Mouse (Mus musculus): ENCODE measurements around the gene Dlx1.

Dlx1 gene

DNA sequence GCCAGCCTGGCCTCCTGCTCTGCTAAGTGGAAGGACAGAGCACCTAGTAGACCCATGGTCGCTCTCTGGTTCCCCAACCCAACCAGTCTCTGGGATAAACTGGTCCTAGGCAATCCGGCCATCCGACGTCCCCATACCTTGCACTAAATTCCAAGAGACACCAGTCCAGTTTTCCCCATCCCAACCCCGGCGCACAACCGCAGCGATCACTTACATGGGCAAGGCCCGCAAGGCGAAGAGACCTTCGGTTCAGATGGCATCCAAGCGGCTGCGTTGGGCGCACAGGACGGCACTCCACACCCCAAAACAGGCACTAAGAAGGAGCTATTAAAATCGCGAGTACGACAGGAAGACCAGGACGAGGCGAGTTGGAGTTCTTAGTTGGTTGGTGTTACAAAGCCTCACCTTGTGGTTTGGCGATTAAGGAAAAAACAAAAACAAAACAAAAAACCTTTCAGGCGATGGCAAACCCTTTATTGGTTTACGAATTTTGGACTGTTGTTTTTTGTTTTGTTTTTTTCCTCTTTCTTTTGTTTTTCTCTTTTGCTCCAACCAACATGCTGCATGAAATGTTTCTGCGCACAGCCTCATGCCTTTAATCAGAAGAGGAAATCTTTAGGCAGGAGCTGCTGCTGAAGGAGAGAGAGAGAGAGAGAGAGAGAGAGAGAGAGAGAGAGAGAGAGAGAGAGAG is 445 bp upstream of the Dlx1 start:
- DNase-seq (ENCODE audit: low read depth, low spot score): no peak

DNA sequence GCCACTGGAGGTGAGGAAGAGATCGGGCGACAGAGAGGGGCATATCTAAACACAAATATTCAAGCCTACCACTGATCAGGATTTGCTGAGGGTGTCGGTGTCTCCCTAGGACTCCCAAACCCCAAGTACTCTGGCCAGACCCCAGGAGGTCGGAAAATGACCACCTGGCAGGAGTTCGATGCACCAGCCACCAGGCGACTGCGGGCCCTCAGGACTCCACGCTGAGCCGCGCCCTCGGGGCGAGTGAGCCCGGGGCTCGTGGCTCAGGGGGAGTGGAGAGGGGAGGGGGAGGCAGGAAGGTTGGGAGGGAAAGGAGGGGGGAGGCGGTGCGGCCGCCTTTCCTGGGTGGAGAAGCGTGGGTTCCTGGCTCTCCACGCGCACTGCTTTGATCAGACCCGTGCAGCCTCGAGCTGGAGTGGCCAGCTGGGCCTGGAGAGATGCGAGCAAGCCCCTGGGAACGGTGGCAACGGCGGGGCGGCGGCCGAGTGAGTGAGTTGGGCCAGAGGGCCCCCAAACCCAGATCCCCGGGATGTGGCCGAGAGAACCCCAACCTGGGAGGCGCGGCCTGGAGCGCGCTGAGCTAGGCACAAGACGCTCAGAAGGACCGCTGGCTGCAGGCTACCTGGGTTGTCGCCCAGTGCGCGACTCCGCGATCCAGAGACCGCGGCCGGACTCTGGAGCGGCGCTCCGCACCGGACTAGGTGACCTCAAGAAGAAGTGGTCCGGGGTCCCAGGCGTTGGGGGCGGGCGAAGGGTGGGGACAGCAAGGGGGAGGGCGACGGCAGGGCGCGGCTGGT is 999 bp downstream of the Dlx1 start:
- no peak for DNase-seq (ENCODE audit: low read depth, low spot score)

DNA sequence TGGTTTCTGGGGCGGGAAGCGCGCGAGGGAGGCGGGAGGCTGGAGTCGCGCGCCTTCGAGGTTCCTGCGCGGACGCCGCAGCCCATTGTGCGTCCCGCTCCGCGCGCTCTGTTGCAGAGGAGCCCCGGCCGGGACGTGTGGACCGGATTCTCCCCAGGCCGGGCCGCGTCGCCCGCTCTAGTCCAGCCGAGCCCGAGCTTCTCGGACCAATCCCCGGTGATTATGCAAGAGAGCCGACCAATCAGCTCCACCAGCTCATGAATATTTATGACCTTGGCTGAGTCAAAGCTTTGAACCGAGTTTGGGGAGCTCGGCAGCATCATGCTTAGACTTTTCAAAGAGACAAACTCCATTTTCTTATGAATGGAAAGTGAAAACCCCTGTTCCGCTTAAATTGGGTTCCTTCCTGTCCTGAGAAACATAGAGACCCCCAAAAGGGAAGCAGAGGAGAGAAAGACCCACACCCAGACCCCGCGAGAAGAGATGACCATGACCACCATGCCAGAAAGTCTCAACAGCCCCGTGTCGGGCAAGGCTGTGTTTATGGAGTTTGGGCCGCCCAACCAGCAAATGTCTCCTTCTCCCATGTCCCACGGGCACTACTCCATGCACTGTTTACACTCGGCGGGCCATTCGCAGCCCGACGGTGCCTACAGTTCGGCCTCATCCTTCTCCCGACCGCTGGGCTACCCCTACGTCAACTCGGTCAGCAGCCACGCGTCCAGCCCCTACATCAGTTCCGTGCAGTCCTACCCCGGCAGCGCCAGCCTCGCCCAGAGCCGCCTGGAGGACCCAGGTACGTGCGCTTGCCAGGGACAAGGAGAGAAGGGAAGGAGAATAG is 1.8 kb downstream of the Dlx1 start:
- no peak for DNase-seq (ENCODE audit: low read depth, low spot score)

DNA sequence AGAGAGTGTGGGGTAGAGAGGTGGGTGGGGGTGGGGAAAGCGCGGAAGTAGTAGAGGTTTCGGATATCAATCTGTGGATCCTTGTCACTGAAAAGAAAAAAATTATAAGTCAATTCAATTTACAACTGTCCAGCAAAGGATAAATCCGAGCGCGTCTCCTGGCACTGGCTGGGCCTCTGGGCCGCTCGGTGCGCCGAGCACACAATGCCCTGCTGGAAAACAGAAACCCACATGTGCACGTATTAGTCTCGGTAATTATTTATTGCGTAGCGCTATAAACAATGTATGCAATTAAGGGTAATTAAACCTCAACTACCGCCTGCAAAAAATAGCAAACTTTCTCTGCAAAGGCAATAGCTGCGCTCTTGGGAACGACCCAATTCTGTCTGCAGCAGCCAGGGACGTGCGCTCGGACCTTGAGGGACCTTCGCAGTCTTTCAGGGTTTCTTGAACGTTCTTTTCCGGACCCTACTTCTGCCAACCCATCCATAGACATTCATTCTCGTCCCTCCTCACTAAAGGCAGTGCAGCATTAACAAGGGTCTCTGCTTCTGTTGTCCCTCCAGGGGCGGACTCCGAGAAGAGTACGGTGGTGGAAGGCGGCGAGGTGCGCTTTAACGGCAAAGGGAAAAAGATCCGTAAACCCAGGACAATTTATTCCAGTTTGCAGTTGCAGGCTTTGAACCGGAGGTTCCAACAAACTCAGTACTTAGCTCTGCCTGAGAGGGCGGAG is 2.6 kb downstream of the Dlx1 start:
- DNase-seq (ENCODE audit: low read depth, low spot score): no peak

DNA sequence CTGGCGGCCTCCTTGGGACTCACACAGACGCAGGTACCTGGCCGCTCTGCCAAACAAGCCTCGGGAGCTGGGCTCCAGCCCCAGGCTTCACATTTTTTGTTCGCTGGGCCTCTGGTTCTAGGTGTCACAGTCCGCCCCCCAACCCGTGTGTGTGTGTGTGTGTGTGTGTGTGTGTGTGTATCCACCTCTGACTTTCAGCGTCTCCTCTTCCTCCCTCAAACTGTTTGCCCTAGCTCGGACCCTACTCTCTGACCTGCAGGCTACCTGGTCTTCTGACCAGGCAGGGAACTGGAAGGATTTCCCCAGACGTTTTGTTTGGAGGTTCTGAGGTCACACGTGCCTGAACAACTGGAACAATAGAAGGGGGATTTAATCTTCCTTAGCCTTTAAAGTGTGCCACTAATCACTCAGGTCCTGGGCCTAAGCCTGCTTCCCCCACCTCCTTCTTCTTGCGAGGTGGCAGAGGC is 3.2 kb downstream of the Dlx1 start:
- no peak for DNase-seq (ENCODE audit: low read depth, low spot score)

DNA sequence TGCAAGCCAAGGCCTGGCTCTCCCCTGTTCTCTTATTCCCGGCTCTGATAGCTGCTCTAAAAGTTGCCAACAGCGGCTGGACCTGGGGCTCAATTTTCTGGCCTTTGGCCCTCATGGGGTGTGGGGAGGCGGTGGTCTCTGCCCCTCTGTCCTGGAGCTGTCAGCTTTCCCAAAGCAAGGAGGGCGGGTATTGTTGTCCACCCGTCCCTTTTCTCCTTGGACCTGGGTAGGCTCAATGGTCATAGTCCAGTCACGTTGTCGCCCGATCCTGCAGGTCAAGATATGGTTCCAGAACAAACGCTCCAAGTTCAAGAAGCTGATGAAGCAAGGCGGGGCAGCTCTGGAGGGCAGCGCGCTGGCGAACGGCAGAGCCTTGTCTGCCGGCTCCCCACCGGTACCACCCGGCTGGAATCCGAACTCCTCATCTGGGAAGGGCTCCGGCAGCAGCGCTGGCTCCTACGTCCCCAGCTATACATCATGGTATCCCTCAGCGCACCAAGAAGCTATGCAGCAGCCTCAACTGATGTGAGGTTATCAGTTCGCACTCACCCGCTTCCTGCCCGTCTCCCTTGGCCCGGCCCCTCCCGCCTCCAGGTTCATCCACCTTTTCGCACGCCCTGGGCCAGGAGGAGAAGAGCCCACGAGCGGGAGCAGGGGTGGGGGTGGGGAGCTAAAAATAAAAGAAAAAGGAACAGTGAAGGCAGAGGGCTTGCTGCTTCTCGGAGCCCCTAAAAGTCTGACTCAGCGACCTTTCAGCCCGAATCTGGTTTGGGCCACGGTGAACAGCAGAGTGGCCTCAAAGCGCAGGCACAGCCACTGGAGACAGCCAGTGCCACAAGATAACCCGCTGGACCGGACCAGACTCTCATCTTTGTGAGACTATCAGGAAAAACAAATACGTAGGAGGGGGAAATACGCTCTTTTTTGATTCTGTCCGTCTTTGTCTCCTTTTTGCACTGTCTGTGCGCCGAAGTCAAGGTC is 4.4 kb downstream of the Dlx1 start:
- DNase-seq (ENCODE audit: low read depth, low spot score): no peak

DNA sequence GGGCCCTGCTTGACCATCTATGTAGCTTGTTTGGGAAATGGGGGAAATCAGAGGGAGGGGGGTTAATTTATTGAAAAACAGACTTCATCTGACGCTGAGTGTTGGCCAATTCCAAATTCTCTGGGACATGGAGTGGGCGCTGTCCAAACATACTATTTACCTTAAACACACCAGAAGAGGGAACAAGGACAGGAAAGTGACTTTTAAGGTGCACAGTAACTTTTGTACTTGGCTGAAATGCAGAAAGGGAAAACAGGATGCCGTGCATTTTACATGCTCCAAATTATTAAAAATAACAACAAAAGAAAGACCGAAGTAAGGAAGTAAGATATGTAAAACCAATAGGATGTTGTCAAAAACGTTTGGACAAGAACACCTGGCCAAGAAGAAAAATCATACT is 5.2 kb downstream of the Dlx1 start:
- DNase-seq (ENCODE audit: low read depth, low spot score): no peak

DNA sequence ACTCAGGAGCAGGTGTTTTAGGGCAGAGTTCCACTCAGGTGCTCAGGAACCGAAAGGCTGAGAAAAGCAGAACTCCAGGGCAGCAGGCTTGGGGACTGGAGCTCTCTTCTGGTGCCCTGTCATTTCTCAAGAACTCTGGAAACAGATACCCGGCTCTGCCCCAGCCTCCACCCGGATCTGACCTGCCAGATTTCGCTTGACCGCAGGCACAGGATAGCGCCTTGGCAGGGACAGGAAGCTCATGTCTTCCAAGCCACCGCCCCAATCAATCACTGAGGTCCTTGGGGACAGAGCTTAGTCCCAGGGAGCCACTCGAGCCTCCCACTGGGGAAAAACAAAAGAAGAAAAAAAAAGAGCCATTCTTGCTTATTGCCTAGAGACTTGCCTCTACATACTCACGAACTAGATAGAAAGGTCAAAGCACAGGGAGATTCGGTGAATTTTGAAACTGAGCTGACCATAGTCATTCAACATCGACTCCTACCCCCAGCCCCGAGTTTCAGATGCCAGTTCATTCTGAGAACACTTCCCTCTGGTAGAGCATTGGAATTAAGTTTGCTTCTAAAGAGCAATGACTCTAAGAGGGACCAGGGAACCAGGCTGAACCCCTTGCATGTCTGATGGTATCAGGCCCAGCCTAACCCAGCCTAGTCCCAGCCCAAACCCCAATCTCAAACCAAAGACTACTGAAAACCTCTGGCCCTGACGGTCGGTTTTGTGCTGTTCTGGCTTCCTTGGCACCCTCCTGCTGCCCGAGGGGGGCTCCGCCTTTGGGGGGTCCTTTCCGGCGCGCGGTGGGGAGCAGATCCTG is 6.5 kb downstream of the Dlx1 start:
- no peak for DNase-seq (ENCODE audit: low read depth, low spot score)

DNA sequence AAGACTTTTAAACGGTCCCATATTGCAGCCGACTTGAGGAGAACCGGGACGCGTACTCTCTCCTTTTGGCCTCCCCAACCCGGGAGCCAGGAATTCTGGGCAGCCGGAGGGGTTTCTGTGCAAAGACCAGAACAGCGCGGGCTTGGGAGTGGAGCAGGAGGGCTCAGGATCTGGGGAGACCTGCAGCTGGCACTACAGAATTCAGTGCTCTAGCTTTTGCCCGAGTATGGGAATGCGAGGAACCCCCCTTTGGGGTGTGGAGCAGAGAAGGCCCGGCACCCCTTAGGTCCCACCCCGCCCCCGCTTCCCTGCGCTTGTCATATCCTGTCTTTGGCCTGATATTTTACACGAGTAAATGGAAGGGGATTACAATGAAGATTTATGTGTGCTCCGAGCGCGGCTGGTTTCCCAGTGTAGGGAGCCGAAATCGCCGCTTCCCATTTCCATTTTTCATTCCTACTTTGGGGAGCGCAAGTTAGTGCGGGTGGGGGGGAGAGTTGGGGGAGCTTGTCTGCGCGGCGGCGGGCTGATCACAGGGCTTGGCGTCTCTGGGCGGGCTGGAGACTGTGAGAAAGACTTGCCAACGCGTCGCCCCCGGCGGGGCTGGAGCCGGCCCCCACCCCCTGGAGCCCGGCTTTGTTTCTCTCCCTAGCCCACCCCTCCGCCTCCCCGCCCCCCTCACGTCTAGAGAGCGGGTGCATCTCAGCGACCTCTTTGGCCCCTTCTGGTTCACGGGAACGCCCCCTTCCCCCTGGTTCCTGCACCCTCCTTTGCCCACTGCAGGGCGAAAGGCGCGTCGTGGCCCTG is 12.9 kb downstream of the Dlx1 start:
- no peak for DNase-seq (ENCODE audit: low read depth, low spot score)

DNA sequence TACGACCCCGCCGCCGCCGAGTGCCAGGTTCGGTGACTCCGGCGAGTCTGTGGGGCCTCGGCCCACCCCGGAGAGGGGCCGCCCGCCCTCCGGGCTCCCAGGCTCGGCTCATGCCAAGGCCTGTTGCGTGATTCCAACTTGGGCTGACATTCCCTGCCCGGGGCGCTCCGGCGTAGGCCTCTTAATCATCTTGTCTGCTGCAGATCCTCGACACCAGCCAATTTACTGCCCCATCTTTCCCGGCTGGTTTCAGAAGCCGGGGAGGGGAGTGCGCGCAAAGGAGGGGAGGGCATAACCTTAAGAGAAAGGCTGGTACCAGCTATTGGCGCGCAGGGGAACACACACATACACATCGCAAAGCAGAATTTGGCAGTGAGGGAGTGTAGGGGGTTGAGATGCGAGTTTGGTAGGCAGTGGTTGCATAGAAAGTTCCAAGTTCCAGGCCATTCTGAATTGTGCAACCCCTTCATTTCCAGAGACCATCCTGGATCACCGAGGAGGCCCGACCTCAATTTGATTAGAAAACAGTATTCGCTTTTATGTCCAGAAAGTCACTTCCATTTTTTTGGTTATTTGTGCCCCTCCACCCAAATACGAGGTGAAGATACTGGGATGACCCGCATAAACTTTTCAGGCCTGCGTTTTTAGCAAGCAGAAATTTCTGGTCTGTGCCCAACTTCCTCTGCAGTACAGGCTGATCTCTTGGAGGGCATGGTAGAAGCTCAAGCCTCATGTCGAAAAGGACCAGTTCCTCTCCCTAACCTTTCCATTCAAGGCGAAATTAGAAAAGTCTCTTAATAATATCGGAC is 13.7 kb downstream of the Dlx1 start:
- no peak for DNase-seq (ENCODE audit: low read depth, low spot score)

DNA sequence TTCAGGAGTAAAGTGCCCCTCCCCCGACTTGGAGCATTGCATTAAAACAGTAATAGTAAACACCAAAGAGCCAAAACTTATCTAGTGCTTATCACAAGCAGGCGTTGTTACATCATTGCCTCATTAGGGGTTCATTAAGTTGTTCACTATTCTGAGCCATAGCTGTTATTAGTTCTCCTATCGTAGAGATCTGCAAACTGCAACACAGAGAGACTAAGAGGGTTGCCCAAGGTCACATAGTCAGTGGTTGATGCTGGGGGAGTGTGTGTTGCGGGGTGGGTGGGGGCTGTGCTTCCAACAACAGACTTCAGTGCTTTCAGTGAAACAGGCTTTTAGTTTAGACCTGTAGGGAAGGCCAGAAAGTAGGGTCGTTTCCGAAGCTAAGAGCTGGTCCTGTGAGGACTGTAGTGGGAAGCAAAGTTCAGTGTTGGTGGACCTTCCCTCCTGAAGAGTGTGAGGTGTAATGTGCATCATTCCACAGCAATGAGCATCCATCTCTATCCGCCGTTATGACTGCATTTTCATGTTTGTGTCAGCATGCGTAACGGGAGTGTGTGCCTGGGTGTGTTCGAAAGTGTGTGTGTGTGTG is 14.4 kb downstream of the Dlx1 start:
- no peak for DNase-seq (ENCODE audit: low read depth, low spot score)

DNA sequence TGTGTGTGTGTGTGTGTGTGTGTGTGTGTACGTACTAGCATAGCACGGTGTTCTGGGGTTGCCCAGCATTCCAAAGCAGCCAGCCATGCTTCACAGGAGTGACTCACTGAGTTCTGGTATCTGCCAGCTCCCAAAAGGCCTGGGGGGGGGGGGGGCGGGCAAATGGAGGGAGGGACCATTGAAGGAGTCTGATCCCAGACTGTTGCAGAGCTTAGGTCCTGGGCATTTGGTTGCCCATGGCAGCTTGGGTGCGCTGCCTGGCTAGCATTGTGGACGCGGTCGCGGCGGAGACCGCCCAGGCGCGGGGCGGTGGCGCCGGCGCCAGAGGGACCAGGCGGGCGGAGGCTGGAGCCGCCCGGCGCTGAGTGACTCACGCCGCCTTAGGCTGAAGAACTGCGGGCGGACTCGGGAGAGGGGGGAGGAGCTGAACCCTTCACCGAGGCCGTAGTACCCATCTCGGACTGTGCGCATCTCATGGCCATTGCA is 14.9 kb downstream of the Dlx1 start:
- no peak for DNase-seq (ENCODE audit: low read depth, low spot score)

DNA sequence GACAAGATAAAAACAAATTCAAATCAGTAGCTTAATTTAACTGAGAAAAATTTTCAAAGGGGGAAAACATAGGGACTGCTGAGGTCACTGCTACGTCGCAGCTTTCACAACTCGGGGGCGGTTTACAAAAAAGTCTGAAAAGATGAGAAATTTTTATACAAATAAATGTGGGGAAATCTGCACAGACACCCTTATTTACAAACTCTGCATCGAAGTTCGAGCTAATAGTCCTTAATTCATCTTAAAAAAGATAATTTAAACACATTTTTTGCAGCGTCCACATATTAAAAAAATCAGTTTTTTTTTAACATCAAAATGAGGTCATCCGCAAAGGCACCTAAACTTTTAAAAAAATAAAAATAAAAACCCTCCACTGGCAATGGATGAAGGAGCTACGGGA is 15.6 kb downstream of the Dlx1 start:
- no peak for DNase-seq (ENCODE audit: low read depth, low spot score)

DNA sequence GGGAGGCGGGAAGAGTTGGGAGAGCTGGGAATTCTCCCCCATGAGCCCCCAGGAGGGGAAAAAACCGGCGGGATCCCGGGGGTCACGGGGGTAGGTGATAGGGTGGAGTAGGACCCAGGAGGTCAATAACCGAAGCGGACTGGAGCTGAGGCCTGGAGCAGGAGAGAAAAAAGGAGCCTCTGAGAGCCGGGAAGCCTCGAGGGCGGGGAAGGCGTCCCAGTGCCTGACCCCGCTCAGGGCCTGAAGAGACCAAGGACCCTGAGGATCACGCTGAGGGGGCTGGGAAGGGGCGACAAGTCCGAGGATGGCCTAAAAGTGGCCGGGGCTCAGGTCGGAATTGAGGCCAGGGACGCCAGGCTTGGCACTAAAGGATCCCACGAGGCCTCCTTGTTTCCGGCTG is 16.0 kb downstream of the Dlx1 start:
- no peak for DNase-seq (ENCODE audit: low read depth, low spot score)

DNA sequence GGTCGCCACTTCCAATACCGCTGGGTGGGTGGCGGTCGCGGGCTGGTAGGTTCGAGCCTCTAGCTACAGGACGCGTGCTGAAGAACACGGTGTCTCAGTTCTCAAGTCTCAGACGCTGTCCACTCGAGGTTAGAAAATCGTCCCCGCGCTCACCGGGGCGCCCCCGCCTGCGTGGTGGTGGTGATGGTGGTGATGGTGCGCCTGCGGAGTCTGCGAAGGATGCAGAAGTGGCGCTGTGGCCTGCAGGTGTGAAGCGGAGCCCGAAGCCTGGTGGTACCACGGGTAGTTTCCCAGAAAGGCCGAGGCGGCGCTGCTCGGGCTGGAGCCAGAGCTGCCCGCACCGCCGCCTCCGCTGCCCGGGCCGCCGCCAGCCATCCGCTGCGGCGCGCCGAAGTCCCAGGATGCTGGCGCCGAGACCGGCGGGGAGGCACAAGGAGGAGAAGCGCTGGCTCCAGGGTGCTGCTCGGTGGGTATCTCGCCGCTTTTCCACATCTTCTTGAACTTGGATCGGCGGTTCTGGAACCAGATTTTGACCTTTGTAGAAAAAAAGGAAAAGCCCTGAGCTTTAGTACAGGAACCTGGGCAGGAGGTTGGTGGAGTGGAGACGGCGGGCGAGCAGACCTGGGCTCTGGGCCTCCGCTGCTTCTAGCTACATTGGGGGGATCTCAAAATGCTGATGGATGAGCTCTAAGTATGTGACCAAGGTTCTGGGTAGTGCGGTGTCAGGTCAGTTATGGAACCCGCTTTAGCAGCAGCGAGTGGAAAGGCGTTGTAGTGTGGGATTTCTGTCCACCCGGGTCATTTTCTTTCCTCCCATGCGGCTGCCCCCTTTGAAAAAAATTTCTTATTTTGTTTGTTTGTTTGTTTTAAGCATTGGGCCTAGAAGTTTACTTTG is 16.7 kb downstream of the Dlx1 start:
- DNase-seq (ENCODE audit: low read depth, low spot score): no peak

DNA sequence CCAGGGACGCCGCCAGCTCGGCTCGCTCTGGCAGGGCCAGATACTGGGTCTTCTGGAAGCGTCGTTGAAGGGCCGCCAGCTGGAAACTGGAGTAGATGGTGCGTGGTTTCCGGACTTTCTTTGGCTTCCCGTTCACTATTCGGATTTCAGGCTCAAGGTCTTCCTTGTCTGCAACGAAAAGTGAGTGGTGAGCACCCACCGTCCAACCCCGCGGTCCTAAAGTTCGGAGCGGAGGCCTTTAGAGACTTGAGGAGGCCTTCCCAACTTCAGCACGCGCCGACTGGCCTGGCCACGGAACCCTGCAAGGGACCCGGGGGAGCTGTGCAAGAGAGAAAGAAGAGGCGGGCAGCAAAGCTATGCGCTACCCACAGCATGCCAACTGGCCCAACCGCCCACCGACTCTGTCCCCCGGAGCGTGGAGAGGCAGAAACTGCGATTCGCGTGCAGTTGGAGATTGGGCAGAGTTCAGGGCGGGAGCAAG is 17.5 kb downstream of the Dlx1 start:
- no peak for DNase-seq (ENCODE audit: low read depth, low spot score)
